Mouse (Mus musculus) G1E (cell line): ENCODE measurements around the gene Ppp1r3g. TPM values are rescaled to one million over a fixed set of nuclear protein-coding genes. Genes with fewer than 3 reads are reported as not detected.
"Not testable (repeated sequence)": the region's sequence is repeated elsewhere in the genome, so short reads cannot be mapped to it uniquely, and the experiment has no call there.

Experiments
- ATAC-seq: 2 replicates; pipeline ENCODE4 v1.8.0; 2016; ENCODE audit warnings: mild to moderate bottlenecking; ENCODE audit not compliant: insufficient number of reproducible peaks, poor library complexity, low FRiP score, severe bottlenecking; ENCODE audit errors: extremely low read depth
- DNase-seq: peaks from one replicate; pipeline ENCODE4 v3.0.0; 2012; ENCODE audit warnings: low spot score
- H3K27me3 ChIP-seq: 2 replicates; pipeline ENCODE4 v1.6.1; 2012; ENCODE audit warnings: mild to moderate bottlenecking, low read length, inconsistent platforms; ENCODE audit not compliant: insufficient read depth
- H3K36me3 ChIP-seq: replicated peaks from 2 replicates; pipeline ENCODE3; 2012; ENCODE audit warnings: mild to moderate bottlenecking, inconsistent platforms
- H3K4me1 ChIP-seq: 2 replicates; pipeline ENCODE4 v1.6.1; 2012; ENCODE audit warnings: low read depth, low read length, inconsistent platforms, mixed read lengths; ENCODE audit not compliant: insufficient read depth
- H3K4me3 ChIP-seq: 2 replicates; pipeline ENCODE4 v1.5.1; 2012; ENCODE audit warnings: low read depth, mild to moderate bottlenecking, inconsistent platforms, low read length, moderate library complexity, mixed read lengths
- H3K9me3 ChIP-seq: replicated peaks from 2 replicates; pipeline ENCODE4 v1.6.1; 2012; ENCODE audit warnings: inconsistent platforms
- CTCF ChIP-seq: IDR thresholded peaks from 2 replicates; pipeline ENCODE4 v1.5.1; 2012; ENCODE audit warnings: low read depth, low read length, inconsistent platforms, mixed read lengths
- GATA1 ChIP-seq: IDR thresholded peaks from 2 replicates; pipeline ENCODE4 v1.6.1; 2012; ENCODE audit warnings: borderline replicate concordance, low read length, inconsistent platforms, mixed read lengths
- GATA2 ChIP-seq: IDR thresholded peaks from 2 replicates; pipeline ENCODE4 v1.6.1; 2012; ENCODE audit warnings: low read depth, low read length, inconsistent platforms, borderline replicate concordance
- POLR2AphosphoS5 ChIP-seq: IDR thresholded peaks from 2 replicates; pipeline ENCODE4 v1.6.1; 2012; ENCODE audit warnings: low read depth, low read length, inconsistent platforms; ENCODE audit not compliant: insufficient replicate concordance
- TAL1 ChIP-seq: conservative IDR thresholded peaks from 2 replicates; pipeline ENCODE4 v1.6.1; 2012; ENCODE audit warnings: low read depth, low read length, inconsistent platforms, mixed read lengths
- polyA plus RNA-seq: library from polyadenylated mRNA; stranded (reverse); fragments of >175 nt; gene quantifications from 2 replicates; pipeline ENCODE4 v1.2.3, GENCODE M21; 2012
- total RNA-seq, 2 experiments: library from RNA; stranded (forward) in 1 of 2; stranded (reverse) in 1 of 2; fragments of 200-1000 nt in 1 of 2; fragments of >200 nt in 1 of 2; fragmentation: Nextera tagmentation in 1 of 2; gene quantifications; 2 replicates each; pipeline ENCODE4 v1.2.3; 2014 to 2017

Ppp1r3g gene
- total and polyA plus RNA-seq, 3 experiments: 0.05 to 0.10 TPM; not detected in 1

DNA sequence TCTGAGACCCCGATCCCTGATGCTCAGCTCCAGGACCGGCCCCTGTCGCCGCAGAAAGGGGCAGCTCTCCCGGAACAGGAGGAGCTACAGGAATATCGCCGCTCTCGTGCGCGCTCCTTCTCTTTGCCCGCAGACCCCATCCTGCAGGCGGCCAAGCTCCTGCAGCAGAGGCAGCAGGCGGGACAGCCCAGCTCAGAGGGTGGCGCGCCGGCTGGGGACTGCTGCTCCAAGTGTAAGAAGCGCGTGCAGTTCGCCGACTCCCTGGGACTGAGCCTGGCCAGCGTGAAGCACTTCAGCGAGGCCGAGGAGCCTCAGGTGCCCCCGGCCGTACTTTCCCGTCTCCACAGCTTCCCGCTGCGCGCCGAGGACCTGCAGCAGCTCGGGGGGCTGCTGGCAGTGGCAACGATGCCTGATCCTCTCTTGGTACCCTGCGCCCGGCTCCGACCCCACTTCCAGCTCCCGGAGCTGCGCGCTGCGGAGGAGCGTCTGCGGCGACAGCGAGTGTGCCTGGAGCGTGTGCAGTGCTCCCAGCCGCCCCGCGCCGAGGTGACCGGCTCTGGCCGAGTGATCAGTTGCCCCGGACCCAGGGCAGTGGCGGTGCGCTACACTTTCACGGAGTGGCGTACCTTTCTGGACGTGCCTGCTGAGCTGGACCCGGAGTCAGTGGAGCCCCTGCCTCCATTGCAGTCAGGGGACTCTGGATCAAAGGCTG is 10.2 kb downstream of the Ppp1r3g start:
- TF ChIP-seq TAL1: no peak
- TF ChIP-seq GATA2: no peak
- no peak for TF ChIP-seq POLR2AphosphoS5
- no peak for TF ChIP-seq CTCF
- no peak for TF ChIP-seq GATA1
- ATAC-seq: no peak
- H3K9me3 ChIP-seq: peaks cover 2% of the 10 kb centered on the region; the same call in 1 of the 2 replicates
- H3K36me3 ChIP-seq: no peaks in the 10 kb centered on the region
- DNase-seq: no peak
- peak overlapping the region; percentile 9; the same call in 1 of the 2 replicates for H3K4me3 ChIP-seq
- no peaks in the 10 kb centered on the region for H3K4me1 ChIP-seq
- H3K27me3 ChIP-seq: peaks cover 41% of the 10 kb centered on the region

DNA sequence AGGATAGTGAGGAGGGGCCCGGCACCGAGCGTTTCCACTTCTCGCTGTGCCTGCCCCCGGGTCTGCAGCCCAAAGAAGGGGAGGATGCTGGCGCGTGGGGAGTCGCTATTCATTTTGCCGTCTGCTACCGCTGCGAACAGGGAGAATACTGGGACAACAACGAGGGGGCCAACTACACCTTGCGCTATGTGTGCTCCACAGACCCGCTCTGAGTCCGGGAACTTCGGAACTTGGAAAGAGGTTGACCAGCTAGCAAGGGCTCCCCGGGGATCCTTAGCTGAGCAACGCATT is 10.7 kb downstream of the Ppp1r3g start:
- no peaks in the 10 kb centered on the region for H3K4me1 ChIP-seq
- no peak for TF ChIP-seq GATA1
- TF ChIP-seq POLR2AphosphoS5: no peak
- TF ChIP-seq TAL1: no peak
- TF ChIP-seq GATA2: no peak
- H3K4me3 ChIP-seq: no peak overlapping the region
- no peaks in the 10 kb centered on the region for H3K36me3 ChIP-seq
- peaks cover 2% of the 10 kb centered on the region; the same call in 1 of the 2 replicates for H3K9me3 ChIP-seq
- DNase-seq: no peak
- peaks cover 39% of the 10 kb centered on the region for H3K27me3 ChIP-seq
- ATAC-seq: no peak

DNA sequence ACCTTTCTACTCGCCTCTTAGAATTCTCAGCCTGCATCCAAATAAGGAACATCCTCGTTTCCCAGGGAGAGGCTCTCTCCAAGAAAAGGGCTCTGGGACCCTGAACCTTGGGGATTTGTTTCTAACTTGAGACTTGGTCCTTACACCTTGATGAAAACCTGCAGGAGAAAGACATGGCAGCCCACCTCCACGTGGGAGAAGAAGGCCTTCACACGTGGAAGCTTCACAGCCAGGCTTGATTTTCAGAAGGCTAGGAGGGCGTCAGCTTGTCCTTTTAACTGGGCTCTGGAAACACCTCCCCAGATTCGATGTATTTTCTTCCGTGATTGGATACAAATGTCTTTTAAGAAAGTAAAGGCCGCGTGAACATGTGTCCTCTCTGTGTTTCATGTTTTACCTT is 11.2 kb downstream of the Ppp1r3g start:
- DNase-seq: no peak
- ATAC-seq: no peak
- H3K36me3 ChIP-seq: no peaks in the 10 kb centered on the region
- no peaks in the 10 kb centered on the region for H3K4me1 ChIP-seq
- peaks cover 34% of the 10 kb centered on the region for H3K27me3 ChIP-seq
- H3K9me3 ChIP-seq: peaks cover 2% of the 10 kb centered on the region; the same call in 1 of the 2 replicates
- TF ChIP-seq POLR2AphosphoS5 (no peak), TAL1 (no peak), GATA1 (no peak), GATA2 (no peak), CTCF (no peak)
- H3K4me3 ChIP-seq: no peak overlapping the region

DNA sequence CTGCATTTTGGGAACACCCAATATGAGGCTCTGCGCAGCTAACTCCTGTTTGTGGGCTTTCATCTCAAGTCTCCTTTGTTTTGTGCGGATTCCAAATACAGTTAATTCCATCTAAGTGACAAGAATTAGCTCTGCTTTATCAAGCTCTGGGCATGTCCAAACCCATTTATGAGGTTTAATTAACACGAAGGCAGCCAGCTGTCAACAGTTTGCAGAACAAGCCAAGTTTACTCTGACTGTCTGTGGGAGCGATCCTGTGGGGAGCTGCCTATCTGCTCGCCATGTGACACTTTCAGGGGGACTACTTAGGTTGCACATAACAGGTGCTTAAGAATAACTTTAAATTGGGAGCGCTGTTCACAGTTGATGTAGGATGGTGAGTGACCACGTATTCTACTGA is 18.3 kb downstream of the Ppp1r3g start:
- Histone ChIP-seq H3K9me3 (no peaks in the 10 kb centered on the region), H3K36me3 (peaks cover 55% of the 10 kb centered on the region), H3K4me1 (no peaks in the 10 kb centered on the region), H3K4me3 (no peak overlapping the region), H3K27me3 (no peaks in the 10 kb centered on the region)
- no peak for TF ChIP-seq GATA1
- no peak for TF ChIP-seq POLR2AphosphoS5
- TF ChIP-seq CTCF: no peak
- TF ChIP-seq TAL1: no peak
- TF ChIP-seq GATA2: no peak
- no peak for DNase-seq
- no peak for ATAC-seq

DNA sequence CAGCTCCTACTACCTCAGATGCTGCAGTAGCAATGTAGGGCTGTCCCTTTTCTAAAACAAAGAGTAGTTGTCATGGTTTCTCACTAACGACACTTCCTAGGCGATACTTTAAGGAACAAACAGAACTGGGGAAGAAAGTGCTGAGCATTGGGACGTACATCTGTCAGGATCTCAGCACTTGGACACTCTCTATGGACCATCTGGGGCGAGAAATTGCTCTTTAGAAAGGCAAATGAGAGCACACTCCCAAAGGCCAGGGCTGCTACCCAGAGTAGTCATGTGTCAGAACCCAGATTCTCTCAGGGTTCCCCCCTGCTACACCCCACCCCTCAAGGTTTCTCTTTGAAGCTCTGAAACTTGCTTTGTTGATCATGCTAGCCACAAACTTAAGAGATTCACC is 21.8 kb downstream of the Ppp1r3g start:
- Histone ChIP-seq H3K9me3 (no peaks in the 10 kb centered on the region), H3K4me3 (no peak overlapping the region), H3K36me3 (peaks cover 68% of the 10 kb centered on the region), H3K27me3 (no peaks in the 10 kb centered on the region), H3K4me1 (no peaks in the 10 kb centered on the region)
- DNase-seq (no peak), ATAC-seq (no peak)
- TF ChIP-seq POLR2AphosphoS5 (no peak), GATA1 (no peak), TAL1 (no peak), CTCF (no peak), GATA2 (no peak)

DNA sequence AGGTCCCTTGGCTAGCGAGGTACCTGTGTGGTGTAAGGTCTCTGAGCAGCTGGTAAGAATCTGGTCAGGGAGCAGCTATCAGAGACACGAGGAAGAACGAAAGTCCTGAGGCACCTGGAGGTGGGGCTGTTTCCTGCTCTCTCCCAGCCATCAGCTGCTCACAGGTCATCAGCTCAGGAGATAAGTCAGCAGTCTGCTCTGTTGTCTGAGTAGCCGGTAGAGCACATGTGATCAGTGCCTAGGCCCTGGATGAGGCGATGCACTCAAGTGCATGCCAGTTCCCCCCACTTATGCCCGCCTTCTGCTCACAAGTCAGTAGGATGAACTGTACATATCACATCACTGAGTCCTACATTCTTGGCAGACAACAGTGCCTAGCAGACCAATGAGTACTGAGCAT is 24.3 kb downstream of the Ppp1r3g start:
- ATAC-seq: no peak
- no peaks in the 10 kb centered on the region for H3K9me3 ChIP-seq
- H3K27me3 ChIP-seq: no peaks in the 10 kb centered on the region
- TF ChIP-seq GATA2 (no peak), POLR2AphosphoS5 (no peak), TAL1 (no peak)
- peaks cover 62% of the 10 kb centered on the region for H3K36me3 ChIP-seq
- no peaks in the 10 kb centered on the region for H3K4me1 ChIP-seq
- no peak for DNase-seq
- no peak overlapping the region for H3K4me3 ChIP-seq

DNA sequence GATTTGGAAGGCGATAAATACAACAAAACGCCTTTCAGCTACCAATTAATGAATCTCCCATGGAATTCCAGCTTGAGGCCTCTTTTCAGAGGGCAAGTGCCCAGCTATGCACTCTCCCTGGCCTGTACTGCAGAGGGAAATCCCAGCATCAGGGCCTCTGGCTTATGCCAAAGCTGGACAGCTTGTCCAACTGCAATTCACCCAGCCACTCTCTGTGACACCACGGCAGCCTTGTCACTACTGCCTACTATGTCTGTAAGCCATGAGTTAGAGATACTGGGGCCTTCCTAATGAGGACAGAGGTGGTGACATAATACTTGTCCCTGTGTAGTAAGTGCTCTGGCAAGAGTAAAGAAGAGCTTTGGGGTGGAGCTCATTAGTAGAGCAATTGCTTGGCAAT is 30.7 kb downstream of the Ppp1r3g start:
- no peaks in the 10 kb centered on the region for H3K4me1 ChIP-seq
- H3K27me3 ChIP-seq: no peaks in the 10 kb centered on the region
- no peak overlapping the region for H3K4me3 ChIP-seq
- ATAC-seq (no peak), DNase-seq (no peak)
- TF ChIP-seq GATA2: no peak
- TF ChIP-seq POLR2AphosphoS5: no peak
- no peak for TF ChIP-seq CTCF
- TF ChIP-seq TAL1: no peak
- TF ChIP-seq GATA1: no peak
- no peaks in the 10 kb centered on the region for H3K9me3 ChIP-seq
- H3K36me3 ChIP-seq: peaks cover 42% of the 10 kb centered on the region

DNA sequence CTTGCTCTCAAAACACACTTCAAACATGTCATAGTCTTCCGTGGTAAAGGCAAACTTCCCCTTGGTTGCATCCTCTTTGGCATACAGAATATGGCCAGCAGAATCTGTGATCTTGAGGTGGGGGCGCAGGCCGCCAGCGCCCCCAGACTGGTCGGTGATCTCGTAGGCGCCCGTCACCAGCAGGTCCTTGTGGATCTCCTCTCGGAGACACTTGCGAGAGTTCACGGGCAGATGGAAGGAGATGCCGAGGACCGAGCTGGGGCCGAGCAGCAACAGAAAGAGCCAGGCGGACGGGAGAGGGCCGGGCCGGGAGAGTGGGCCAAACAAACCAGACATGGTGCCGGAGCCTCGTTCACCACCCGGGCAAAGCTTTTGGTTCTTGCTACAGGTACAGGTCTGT is 32.5 kb downstream of the Ppp1r3g start:
- H3K4me3 ChIP-seq, H3K27me3 ChIP-seq, H3K4me1 ChIP-seq, H3K9me3 ChIP-seq, DNase-seq, ATAC-seq: not testable (repeated sequence)
- peaks cover 57% of the 10 kb centered on the region for H3K36me3 ChIP-seq
